Mouse (Mus musculus) intestine, postnatal 0 days (tissue): ENCODE results near the gene Ilf3. TPM values are rescaled to one million over a fixed set of nuclear protein-coding genes. Genes with fewer than 3 reads are reported as not detected.
A peak's percentile ranks its signal among the peaks of the same experiment; 100 is the strongest.

Experiments
- ATAC-seq: fragments of 200-750 bp; cut with Nextera tagmentation; 2 replicates; pipeline ENCODE4 v1.8.0; 2017; ENCODE audit warnings: mild to moderate bottlenecking, moderate TSS enrichment, moderate library complexity
- H3K27ac ChIP-seq: fragments of 300-500 bp; sonication (generic); 2 replicates; pipeline ENCODE4 v1.5.1; 2014; ENCODE audit warnings: mild to moderate bottlenecking, low read depth, low read length, moderate library complexity
- H3K27me3 ChIP-seq: fragments of 300-500 bp; sonication (generic); replicated peaks from 2 replicates; pipeline ENCODE4 v1.6.1; 2014; ENCODE audit warnings: low read length, mixed read lengths; ENCODE audit not compliant: control insufficient read depth, insufficient read depth
- H3K36me3 ChIP-seq: fragments of 300-500 bp; sonication (generic); 2 replicates; pipeline ENCODE4 v1.6.1; 2014; ENCODE audit warnings: mild to moderate bottlenecking, moderate library complexity; ENCODE audit not compliant: control insufficient read depth, insufficient read depth
- H3K4me1 ChIP-seq: fragments of 300-500 bp; sonication (generic); replicated peaks from 2 replicates; pipeline ENCODE4 v1.6.1; 2014; ENCODE audit warnings: antibody characterized with exemption, low read length, mixed read lengths; ENCODE audit not compliant: control insufficient read depth, insufficient read depth
- H3K4me2 ChIP-seq: fragments of 300-500 bp; sonication (generic); replicated peaks from 2 replicates; pipeline ENCODE4 v1.6.1; 2014; ENCODE audit warnings: low read depth, mild to moderate bottlenecking, moderate library complexity
- H3K4me3 ChIP-seq: fragments of 300-500 bp; sonication (generic); 2 replicates; pipeline ENCODE4 v1.5.1; 2014; ENCODE audit warnings: low read depth, low read length
- H3K9ac ChIP-seq: fragments of 300-500 bp; sonication (generic); 2 replicates; pipeline ENCODE4 v1.6.1; 2014; ENCODE audit warnings: mild to moderate bottlenecking, low read depth, low read length
- H3K9me3 ChIP-seq: fragments of 300-500 bp; sonication (generic); 2 replicates; pipeline ENCODE4 v1.6.1; 2016; ENCODE audit warnings: mixed run types; ENCODE audit not compliant: control insufficient read depth
- CTCF ChIP-seq: sonication (generic); IDR thresholded peaks from 2 replicates; pipeline ENCODE4 v1.5.1; 2016; ENCODE audit warnings: low read depth, mild to moderate bottlenecking, control low read depth, antibody characterized with exemption, moderate library complexity
- WGBS: fragments of 180-500 bp; shearing (Covaris S2); extraction: QIAGEN DNeasy Blood & Tissue Kit; methylation state at CpG from one replicate; pipeline ENCODE4 v1.1.7; 2014; 5-methylcytosine and 5-hydroxymethylcytosine counted together
- polyA plus RNA-seq: library from polyadenylated mRNA; unstranded; fragments of >200 nt; fragmentation: Nextera tagmentation; extraction: Ambion mirVana; gene quantifications from 2 replicates; pipeline ENCODE4 v1.2.1, GENCODE M21; 2015

Ilf3 gene
- polyA plus RNA-seq, 1 experiment from 2014 or later = 41.0 TPM

- H3K9ac ChIP-seq = peak overlapping the region; percentile 7; the same call in 1 of the 2 replicates
- ATAC-seq = no peak
- no peak for TF ChIP-seq CTCF
- no peaks in the 10 kb centered on the region for H3K27me3 ChIP-seq
- no peaks in the 10 kb centered on the region for H3K9me3 ChIP-seq
- H3K27ac ChIP-seq = no peak overlapping the region
- H3K4me1 ChIP-seq = no peaks in the 10 kb centered on the region
- H3K36me3 ChIP-seq = peaks cover 4% of the 10 kb centered on the region; the same call in 1 of the 2 replicates
- H3K4me3 ChIP-seq = no peak overlapping the region
- WGBS = 53% methylated on average over 7 of the region's 7 CpGs
- no peak overlapping the region for H3K4me2 ChIP-seq
Observed at GRCm38 (mm10) chr9:21435777-21436635, 68.3 kb downstream of the Ilf3 start.

- TF ChIP-seq CTCF = no peak
- ATAC-seq = no peak
- 94% methylated on average over 6 of the region's 6 CpGs for WGBS
Observed at GRCm38 (mm10) chr9:21437577-21437976, 69.9 kb downstream of the Ilf3 start.

GRCm38 (mm10) chr9:21438219-21438618 is 70.5 kb downstream of the Ilf3 start:
- Histone ChIP-seq H3K27me3 (no peaks in the 10 kb centered on the region), H3K4me1 (no peaks in the 10 kb centered on the region), H3K9me3 (no peaks in the 10 kb centered on the region), H3K27ac (no peak overlapping the region), H3K4me3 (no peak overlapping the region), H3K9ac (no peak overlapping the region), H3K36me3 (0 out of 2 replicates have a peak, but pooled peaks cover 10% of the 10 kb centered on the region), H3K4me2 (no peak overlapping the region)
- TF ChIP-seq CTCF = no peak
- ATAC-seq = no peak
- 60% methylated on average over 3 of the region's 3 CpGs for WGBS

More at GRCm38 (mm10) chr9:21437577-21437976, 69.9 kb downstream of the Ilf3 start:
- H3K4me2 ChIP-seq = no peak overlapping the region
- H3K4me3 ChIP-seq = no peak overlapping the region
- no peaks in the 10 kb centered on the region for H3K27me3 ChIP-seq
- H3K27ac ChIP-seq = no peak overlapping the region
- H3K36me3 ChIP-seq = 0 out of 2 replicates have a peak, but pooled peaks cover 10% of the 10 kb centered on the region
- H3K9ac ChIP-seq = no peak overlapping the region
- no peaks in the 10 kb centered on the region for H3K9me3 ChIP-seq
- H3K4me1 ChIP-seq = no peaks in the 10 kb centered on the region

GRCm38 (mm10) chr9:21439456-21439855 is 71.8 kb downstream of the Ilf3 start:
- Histone ChIP-seq H3K9ac (no peak overlapping the region), H3K4me1 (no peaks in the 10 kb centered on the region), H3K4me3 (no peak overlapping the region), H3K36me3 (0 out of 2 replicates have a peak, but pooled peaks cover 11% of the 10 kb centered on the region), H3K4me2 (no peak overlapping the region), H3K27me3 (no peaks in the 10 kb centered on the region), H3K27ac (no peak overlapping the region), H3K9me3 (no peaks in the 10 kb centered on the region)
- TF ChIP-seq CTCF = no peak
- 69% methylated on average over 3 of the region's 3 CpGs for WGBS
- no peak for ATAC-seq

GRCm38 (mm10) chr9:21439914-21440313 is 72.2 kb downstream of the Ilf3 start:
- WGBS = 94% methylated on average over 2 of the region's 2 CpGs
- no peak overlapping the region for H3K9ac ChIP-seq
- H3K4me1 ChIP-seq = no peaks in the 10 kb centered on the region
- no peak for ATAC-seq
- no peak overlapping the region for H3K27ac ChIP-seq
- no peak overlapping the region for H3K4me3 ChIP-seq
- no peak overlapping the region for H3K4me2 ChIP-seq
- H3K36me3 ChIP-seq = 0 out of 2 replicates have a peak, but pooled peaks cover 15% of the 10 kb centered on the region
- H3K9me3 ChIP-seq = no peaks in the 10 kb centered on the region
- TF ChIP-seq CTCF = no peak
- H3K27me3 ChIP-seq = no peaks in the 10 kb centered on the region

- H3K4me1 ChIP-seq = no peaks in the 10 kb centered on the region
- ATAC-seq = no peak
- no peak overlapping the region for H3K4me2 ChIP-seq
- no peak overlapping the region for H3K9ac ChIP-seq
- H3K27me3 ChIP-seq = no peaks in the 10 kb centered on the region
- H3K36me3 ChIP-seq = 0 out of 2 replicates have a peak, but pooled peaks cover 15% of the 10 kb centered on the region
- no peak overlapping the region for H3K27ac ChIP-seq
- no peak overlapping the region for H3K4me3 ChIP-seq
- H3K9me3 ChIP-seq = no peaks in the 10 kb centered on the region
- no peak for TF ChIP-seq CTCF
Observed at GRCm38 (mm10) chr9:21440387-21440786, 72.7 kb downstream of the Ilf3 start.
